Mouse (Mus musculus): Measurements from ENCODE around the gene Prmt3.

Gene Prmt3

GRCm38 (mm10) chr7:49797171-49797570 lies 19.0 kb downstream of the Prmt3 start:
- no peak for DNase-seq (ENCODE audit: low read depth, low spot score)

GRCm38 (mm10) chr7:49803511-49803910 lies 25.4 kb downstream of the Prmt3 start:
- DNase-seq (ENCODE audit: low read depth, low spot score), result no peak

DNA sequence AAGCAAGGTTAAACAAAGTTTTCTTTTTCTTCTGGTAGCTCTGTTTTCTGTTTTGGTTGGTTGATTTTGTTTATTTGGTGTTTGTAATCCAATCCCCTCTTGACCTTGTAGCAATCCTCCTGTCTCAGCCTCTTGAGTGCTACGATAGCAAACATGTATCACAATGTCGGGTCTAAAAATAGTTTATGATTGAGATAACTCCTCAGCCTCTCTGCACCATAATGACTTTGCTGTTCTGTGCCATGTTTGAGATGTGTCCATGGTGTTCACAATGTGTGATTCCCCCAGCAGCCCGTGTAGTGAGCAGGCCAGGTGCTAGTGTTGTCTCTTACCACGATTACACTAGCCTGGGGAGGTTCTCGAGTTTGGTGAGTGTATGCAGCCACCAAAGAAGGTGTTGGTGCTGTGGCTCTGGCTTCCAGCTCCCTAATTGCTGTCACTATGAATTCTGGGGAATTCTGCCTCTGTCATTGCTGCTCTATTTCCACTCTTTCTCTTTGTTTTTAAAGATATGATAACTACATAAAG lies 26.6 kb downstream of the Prmt3 start:
- DNase-seq (ENCODE audit: low read depth, low spot score), result no peak

- DNase-seq (ENCODE audit: low read depth, low spot score), result no peak
Measured at GRCm38 (mm10) chr7:49805618-49806017, 27.5 kb downstream of the Prmt3 start.

DNA sequence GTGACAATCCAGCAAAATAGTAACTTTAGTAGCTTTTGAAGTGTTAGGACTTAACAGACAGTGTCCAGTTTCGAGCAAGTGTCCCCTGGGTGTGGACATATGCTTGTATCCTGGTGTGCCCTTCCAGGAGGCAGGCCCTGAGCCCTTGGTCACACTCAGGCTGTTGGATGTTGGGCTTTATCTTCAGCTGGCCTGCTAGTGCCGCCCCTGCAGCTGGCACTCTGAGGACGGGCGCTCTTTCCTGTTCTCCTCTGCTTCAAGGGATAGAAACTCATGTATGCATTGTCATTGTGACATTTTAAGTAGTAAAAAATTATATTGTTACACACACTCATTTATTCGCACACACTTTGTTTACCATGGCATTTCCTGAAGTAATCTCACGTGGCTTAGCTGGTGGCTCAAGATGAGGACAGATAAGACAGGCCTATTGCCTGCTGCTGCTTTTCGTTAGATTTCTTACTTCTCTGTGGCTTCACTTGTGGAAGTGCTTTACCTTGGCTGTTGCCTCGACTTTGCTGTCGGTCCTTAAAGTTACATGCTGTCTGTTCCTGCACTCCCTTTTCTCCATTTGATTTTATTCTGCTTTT lies 29.0 kb downstream of the Prmt3 start:
- no peak for DNase-seq (ENCODE audit: low read depth, low spot score)

DNA sequence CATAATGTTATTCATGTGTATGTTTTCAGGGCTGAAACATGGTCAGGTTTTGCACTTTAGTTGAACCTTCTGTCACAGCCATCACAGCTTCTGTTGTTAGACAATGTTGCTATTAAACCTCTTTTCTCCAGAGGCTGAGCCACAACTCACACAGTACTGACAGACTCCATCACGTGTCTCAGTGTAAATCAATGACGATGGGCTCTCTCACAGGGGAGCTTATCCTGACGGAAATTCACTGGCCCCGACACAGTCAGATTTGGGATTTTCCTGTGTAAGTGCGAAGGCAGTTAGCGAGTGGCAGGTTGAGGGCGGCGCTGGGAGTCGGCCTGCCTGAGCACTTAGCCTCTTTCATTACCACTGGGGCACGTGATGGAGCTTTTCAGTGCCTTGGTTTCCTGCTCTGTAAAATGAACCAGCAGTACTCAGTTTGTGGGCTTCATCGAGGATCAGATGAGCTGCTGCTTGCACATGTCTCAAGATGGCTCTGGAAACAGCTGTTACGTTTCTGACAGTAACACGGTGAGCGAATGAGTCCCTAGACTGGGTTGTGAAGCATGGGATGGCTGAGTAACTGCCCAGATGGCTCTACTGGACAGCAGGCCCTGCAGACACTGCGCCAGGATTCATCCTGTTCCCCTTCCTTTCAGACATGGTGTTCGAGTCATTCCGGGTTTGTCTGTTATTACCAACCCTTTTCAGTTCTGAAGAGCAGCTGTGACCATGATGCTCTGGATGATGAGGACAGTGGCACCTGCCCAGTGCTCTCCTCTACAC lies 29.9 kb downstream of the Prmt3 start:
- no peak for DNase-seq (ENCODE audit: low read depth, low spot score)

GRCm38 (mm10) chr7:49809100-49809499 lies 31.0 kb downstream of the Prmt3 start:
- DNase-seq (ENCODE audit: low read depth, low spot score), result no peak

GRCm38 (mm10) chr7:49809562-49809961 lies 31.4 kb downstream of the Prmt3 start:
- DNase-seq (ENCODE audit: low read depth, low spot score), result no peak

DNA sequence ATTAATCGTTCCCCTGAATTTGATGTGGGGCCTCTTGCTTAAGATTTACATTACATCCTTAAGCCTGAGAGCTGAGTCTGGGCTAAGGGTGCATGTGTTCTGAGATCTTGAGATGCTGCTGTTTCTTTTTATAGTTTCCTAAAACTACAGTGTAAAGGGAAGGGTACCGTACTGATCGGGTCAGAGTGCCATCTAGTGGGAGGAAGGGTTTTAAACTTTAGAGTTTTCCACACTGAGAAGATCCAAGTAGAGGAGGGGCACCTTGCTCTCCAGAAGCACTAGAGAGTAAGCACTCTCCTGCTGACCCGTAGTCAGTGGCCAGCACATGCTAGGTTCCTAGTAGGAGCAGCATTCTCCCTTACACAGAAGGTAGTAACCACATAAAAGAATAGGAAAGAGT lies 33.2 kb downstream of the Prmt3 start:
- DNase-seq (ENCODE audit: low read depth, low spot score), result peak; percentile 35

- DNase-seq (ENCODE audit: low read depth, low spot score), result no peak
Measured at GRCm38 (mm10) chr7:49819393-49819792, 41.2 kb downstream of the Prmt3 start.

DNA sequence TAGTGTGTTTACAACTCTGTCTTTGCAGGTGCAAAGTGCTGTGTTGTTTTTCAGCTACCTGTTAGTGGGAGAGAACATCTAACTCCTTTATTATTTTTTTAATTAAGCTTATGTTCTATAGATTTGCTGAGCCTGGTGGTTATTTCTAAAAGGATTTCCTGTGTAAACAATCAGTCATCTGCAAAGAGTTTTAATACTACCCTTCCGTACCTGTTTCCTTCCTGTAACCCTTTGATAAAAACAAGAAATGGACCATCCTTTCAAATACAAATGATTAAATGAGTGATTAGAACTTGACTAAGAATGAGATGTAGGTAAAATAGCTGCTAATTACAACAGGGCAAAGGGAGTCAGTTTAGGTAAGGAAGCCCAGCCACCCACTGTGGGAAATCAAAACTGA lies 43.2 kb downstream of the Prmt3 start:
- no peak for DNase-seq (ENCODE audit: low read depth, low spot score)

GRCm38 (mm10) chr7:49822028-49822427 lies 43.9 kb downstream of the Prmt3 start:
- no peak for DNase-seq (ENCODE audit: low read depth, low spot score)

GRCm38 (mm10) chr7:49823595-49823994 lies 45.4 kb downstream of the Prmt3 start:
- no peak for DNase-seq (ENCODE audit: low read depth, low spot score)

GRCm38 (mm10) chr7:49824043-49824442 lies 45.9 kb downstream of the Prmt3 start:
- DNase-seq (ENCODE audit: low read depth, low spot score), result no peak

- DNase-seq (ENCODE audit: low read depth, low spot score), result no peak
Measured at GRCm38 (mm10) chr7:49824581-49824980, 46.4 kb downstream of the Prmt3 start.

DNA sequence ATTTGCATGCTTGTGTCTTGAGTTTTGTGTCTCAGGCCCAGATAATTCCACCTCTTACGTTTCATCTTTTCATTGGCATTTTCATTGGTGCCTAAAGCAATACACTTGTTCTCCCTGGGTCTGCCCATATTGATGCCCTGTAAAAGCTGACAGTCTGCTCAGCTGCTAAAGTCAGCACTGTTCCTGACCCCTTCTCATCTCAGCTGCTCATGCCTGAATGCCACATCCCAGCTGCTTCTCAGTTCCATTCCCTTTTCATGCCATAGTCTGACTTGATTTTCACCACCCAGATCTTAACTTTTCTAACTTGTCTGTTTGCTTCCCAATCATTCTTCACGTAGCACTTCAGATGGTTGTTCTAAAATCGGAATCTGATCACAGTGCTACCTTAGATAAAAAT lies 47.3 kb downstream of the Prmt3 start:
- no peak for DNase-seq (ENCODE audit: low read depth, low spot score)

DNA sequence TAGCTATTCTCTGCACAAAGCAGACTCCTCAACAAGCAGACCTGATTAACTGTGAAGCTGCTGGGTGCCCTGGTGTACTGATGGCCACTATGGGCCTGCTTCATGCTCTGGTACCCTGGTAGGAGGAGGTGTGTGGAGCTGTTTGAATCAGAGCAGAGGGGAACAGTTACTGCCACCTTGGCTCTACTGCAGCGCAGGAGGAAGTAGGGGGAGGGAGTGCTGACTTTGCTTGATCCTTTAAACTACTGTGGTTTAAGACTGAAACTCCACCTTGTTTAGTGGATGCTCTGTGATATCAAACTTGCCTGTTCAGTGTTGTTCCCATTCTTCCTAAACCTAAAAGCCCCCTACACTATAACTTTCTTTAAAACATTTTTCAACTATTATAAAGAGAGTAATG lies 49.8 kb downstream of the Prmt3 start:
- DNase-seq (ENCODE audit: low read depth, low spot score), result peak; percentile 32

DNA sequence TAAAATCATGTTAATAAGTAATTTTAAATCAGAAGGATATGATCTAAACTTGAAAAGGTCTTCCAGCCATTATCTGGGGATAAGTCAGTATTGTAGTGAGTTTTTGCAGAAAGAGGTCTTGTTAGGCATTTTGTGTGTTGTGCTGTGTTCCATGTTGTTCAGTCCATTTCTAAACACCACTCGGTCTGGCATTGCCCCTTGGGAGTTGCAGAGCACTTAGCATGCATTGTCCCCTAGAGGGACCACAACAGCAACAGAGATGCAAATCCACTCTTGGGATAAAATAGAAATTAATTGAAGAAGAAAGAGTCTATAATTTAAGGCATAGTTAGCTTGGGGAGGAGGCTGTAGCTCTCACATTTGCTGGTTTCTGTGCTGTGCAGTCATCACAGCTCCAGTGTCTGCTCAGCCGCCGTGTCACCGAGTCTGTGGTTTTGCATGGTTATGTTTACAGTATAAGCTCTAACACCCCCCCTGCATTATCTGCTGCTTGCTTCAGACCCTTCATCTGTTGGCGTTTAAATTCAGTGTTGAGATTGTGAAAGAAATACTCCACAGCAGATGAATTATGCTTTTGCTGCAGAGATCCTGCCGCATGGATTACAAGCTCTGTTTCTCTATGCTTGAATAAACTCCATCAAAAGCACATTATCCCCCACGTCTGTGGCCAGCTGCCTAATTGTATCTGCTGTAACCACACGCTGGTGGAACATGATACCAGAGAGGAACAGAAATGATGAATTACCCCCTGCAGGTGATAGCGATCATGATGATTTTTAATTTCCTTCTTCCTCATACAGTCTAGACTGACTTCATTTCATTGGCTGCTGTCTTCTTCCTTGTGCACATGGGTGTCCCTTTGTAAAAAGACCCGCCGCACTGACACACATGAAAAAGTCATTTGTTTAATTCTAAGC lies 64.5 kb downstream of the Prmt3 start:
- DNase-seq (ENCODE audit: low read depth, low spot score), result peak; percentile 88

DNA sequence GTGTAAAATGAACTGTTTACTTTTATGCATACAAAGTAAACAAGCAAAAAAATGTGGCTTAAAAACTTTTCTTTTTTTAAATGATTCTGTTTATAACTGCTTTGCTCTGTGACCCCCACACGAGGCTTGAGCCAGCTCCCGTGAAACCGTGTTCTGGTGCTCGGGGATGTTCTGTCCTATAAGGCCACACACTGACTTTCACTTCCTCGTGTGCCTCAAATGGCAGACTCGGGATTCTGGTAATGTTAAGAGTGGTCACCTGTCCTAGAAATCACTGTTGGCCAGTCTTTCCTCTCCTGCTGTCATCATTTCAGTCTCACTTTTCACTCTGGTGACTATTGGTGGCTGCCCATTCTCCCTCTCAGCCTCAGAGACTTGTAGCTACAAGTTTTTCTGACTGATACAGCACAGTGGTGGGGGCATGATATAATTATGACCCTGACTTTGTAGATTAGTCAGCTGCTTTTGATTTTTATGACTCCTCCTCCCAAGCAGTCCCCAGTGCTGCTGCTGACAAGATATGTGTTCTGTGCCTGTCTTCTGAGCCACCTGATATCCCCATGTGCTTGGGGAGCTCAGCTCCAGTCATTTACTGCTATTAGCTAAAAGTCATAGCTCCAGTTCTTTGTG lies 65.3 kb downstream of the Prmt3 start:
- DNase-seq (ENCODE audit: low read depth, low spot score), result peak; percentile 84

DNA sequence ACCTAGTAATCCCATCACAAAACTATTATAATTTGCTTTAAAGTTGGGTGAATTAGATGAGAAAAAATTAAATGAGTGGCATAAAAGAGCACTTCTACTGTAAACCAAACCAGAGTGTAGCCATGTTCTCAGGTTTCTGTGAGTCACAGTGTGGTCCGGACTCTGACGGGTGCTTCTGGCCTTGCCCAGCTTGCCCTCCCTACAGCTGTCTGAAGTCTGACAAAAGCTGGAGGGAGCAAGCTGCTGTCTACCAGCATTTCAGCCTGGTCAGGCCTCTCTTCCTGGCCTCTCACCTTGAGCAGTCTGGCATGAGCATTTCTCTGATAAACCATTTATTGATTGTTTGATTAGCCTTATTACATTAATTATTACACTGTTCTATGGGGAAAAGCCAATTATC lies 69.8 kb downstream of the Prmt3 start:
- no peak for DNase-seq (ENCODE audit: low read depth, low spot score)

DNA sequence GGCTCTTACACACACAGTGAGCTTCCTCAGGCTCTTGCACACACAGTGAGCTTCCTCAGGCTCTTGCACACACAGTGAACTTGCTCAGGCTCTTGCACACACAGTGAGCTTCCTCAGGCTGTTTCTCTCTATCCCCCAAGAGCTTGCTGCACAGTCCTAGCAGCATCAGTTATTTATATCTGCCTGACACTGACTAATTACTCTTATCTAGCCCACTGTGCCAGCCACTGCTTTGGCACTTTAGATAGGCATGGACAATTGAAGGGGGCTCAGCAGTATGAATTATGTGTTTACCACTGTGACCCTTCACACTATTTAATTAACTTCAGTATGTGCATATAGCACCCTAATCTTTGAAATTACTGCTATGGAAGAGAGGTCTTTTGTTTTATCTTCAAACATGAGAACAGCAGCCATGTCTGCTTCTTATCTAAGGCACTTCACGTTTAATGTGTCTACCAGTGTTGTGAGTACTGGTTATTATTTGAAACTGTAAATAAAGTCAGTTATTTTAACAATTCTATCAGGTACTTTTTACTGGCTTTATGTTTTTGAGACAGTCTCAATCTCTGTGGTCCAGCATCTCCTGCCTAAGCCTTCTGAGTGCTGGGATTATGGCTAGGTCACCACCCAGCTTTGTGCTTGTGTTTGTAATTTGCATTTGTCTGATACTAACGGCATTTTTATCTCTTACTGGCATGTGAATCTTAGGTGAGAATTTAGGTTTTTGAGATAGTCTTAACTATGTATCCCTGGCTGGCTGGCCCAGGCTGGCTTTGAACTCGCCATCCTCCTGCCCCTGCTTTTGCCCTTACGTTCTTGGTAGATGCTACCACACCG lies 75.4 kb downstream of the Prmt3 start:
- no peak for DNase-seq (ENCODE audit: low read depth, low spot score)

Measured in A20 (cell line).